Mouse (Mus musculus) heart, postnatal 0 days (tissue): Measurements from ENCODE around the gene Abi2. TPM values are rescaled to one million over a fixed set of nuclear protein-coding genes. Genes with fewer than 3 reads are reported as not detected.
A peak's percentile ranks its signal among the peaks of the same experiment; 100 is the strongest.
"Not testable (repeated sequence)": the region's sequence is repeated elsewhere in the genome, so short reads cannot be mapped to it uniquely, and the experiment has no call there.

Experiments
- ATAC-seq: fragments of 200-750 bp; cut with Nextera tagmentation; 2 replicates; pipeline ENCODE4 v1.8.0; 2017; ENCODE audit warnings: low read depth, moderate number of reproducible peaks, moderate library complexity; ENCODE audit not compliant: insufficient read depth
- DNase-seq: peaks from one replicate; pipeline ENCODE4 v3.0.0-alpha.2; 2016; ENCODE audit warnings: low spot score
- H3K27ac ChIP-seq: fragments of 300-500 bp; sonication (generic); 2 replicates; pipeline ENCODE4 v1.5.1; 2014; ENCODE audit warnings: low read depth, mild to moderate bottlenecking
- H3K27me3 ChIP-seq: fragments of 300-500 bp; sonication (generic); 2 replicates; pipeline ENCODE4 v1.6.1; 2014; ENCODE audit warnings: low read length, mixed read lengths; ENCODE audit not compliant: control insufficient read depth, insufficient read depth
- H3K36me3 ChIP-seq: fragments of 300-500 bp; sonication (generic); replicated peaks from 2 replicates; pipeline ENCODE4 v1.6.1; 2014; ENCODE audit warnings: low read length, mixed read lengths; ENCODE audit not compliant: control insufficient read depth, insufficient read depth
- H3K4me1 ChIP-seq: fragments of 300-500 bp; sonication (generic); 2 replicates; pipeline ENCODE4 v1.6.1; 2014; ENCODE audit warnings: antibody characterized with exemption; ENCODE audit not compliant: control insufficient read depth, insufficient read depth
- H3K4me2 ChIP-seq: fragments of 300-500 bp; sonication (generic); 2 replicates; pipeline ENCODE4 v1.6.1; 2014; ENCODE audit warnings: low read depth, mild to moderate bottlenecking, low read length, moderate library complexity
- H3K4me3 ChIP-seq: fragments of 300-500 bp; sonication (generic); 2 replicates; pipeline ENCODE4 v1.5.1; 2014; ENCODE audit warnings: low read depth, low read length
- H3K9ac ChIP-seq: fragments of 300-500 bp; sonication (generic); replicated peaks from 2 replicates; pipeline ENCODE4 v1.6.1; 2014; ENCODE audit warnings: low read depth, low read length, mixed read lengths
- H3K9me3 ChIP-seq: fragments of 300-500 bp; sonication (generic); replicated peaks from 2 replicates; pipeline ENCODE4 v1.6.1; 2016; ENCODE audit warnings: low read length; ENCODE audit not compliant: control insufficient read depth
- CTCF ChIP-seq: IDR thresholded peaks from 2 replicates; pipeline ENCODE4 v1.5.1; 2016; ENCODE audit warnings: antibody characterized with exemption, control low read depth, low read depth
- EP300 ChIP-seq: IDR thresholded peaks from 2 replicates; pipeline ENCODE4 v1.6.1; 2016; ENCODE audit warnings: antibody characterized with exemption, low read depth
- WGBS: fragments of 180-500 bp; shearing (Covaris S2); extraction: QIAGEN DNeasy Blood & Tissue Kit; methylation state at CpG from one replicate; pipeline ENCODE4 v1.1.7; 2014; 5-methylcytosine and 5-hydroxymethylcytosine counted together
- polyA plus RNA-seq: library from polyadenylated mRNA; unstranded; fragments of >200 nt; fragmentation: Nextera tagmentation; extraction: Ambion mirVana; gene quantifications from 2 replicates; pipeline ENCODE4 v1.2.1, GENCODE M21; 2015
- total RNA-seq: library from RNA; depleted of rRNA; stranded (reverse); fragments of >200 nt; gene quantifications from 2 replicates; pipeline ENCODE4 v1.2.3, GENCODE M21; 2014; ENCODE audit warnings: low replicate concordance

Abi2 gene
- total and polyA plus RNA-seq, 2 experiments from 2014 or later: 12.8 to 39.3 TPM

DNA sequence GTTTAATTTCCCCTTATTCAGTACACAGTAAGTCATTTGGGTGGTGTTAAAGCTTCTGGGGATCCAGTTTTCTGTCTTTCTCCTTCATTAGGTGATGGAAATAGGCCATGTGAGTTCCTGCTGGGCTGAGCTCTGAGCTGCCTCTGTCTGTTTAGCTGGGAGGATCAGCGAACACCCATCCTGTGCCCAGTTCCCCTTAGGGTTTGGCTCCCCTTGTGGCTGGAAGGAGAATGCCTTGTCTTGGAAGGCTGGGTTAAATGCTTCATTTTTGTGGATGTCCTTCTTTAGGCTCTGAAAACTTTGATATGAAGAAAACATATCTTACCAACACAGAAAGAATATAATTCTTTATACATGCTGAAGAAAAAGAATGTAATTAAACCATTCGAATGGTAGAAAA, 19.5 kb downstream of the Abi2 start:
- WGBS: 78% methylated on average over 2 of the region's 2 CpGs
- no peaks in the 10 kb centered on the region for H3K36me3 ChIP-seq
- H3K9ac ChIP-seq: no peak overlapping the region
- H3K4me3 ChIP-seq: no peak overlapping the region
- TF ChIP-seq CTCF: peak; percentile 68
- no peak for TF ChIP-seq EP300
- H3K27me3 ChIP-seq: no peaks in the 10 kb centered on the region
- H3K27ac ChIP-seq: no peak overlapping the region
- no peaks in the 10 kb centered on the region for H3K9me3 ChIP-seq
- DNase-seq (peak; percentile 14), ATAC-seq (no peak)
- no peak overlapping the region for H3K4me2 ChIP-seq
- no peaks in the 10 kb centered on the region for H3K4me1 ChIP-seq

DNA sequence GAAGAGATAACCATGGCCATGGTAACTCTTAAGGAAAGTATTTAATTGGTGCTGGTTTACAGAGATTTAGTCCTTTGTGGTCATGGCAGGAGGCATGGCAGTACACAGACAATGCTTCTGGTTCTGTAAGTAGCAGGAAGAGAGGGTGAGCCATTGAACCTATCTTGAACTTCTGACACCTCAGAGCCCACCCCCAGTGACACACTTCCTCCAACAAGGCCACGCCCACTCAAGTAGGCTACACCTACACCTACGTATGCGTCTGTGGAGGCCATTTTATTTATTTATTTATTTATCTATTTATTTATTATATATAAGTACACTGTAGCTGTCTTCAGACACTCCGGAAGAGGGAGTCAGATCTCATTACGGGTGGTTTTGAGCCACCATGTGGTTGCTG, 22.1 kb downstream of the Abi2 start:
- no peak for ATAC-seq
- DNase-seq: no peak
- no peaks in the 10 kb centered on the region for H3K27me3 ChIP-seq

DNA sequence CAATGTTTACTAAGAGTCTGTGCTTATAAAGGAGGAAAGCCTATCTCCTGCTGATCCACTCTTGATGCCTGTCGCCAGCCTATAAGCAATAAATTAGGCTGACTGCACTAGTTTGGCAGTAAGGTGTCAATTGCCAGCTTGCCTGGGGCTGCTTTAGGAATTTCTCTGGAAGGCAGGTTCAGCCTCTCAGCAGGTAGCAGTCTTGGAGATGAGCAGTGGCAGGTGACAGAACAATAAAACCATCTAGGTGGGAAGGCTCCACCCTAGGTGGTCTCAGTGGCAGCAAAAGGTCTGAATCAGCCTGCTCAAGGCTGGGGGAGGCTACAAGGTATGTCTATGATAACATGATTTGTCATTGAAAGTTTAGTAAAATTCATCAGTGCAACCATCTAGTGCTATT, 23.1 kb downstream of the Abi2 start:
- Histone ChIP-seq H3K27me3 (no peaks in the 10 kb centered on the region), H3K9ac (no peak overlapping the region), H3K4me2 (no peak overlapping the region), H3K36me3 (peaks cover 6% of the 10 kb centered on the region; the same call in 1 of the 2 replicates), H3K4me1 (no peaks in the 10 kb centered on the region), H3K4me3 (no peak overlapping the region), H3K9me3 (no peaks in the 10 kb centered on the region), H3K27ac (no peak overlapping the region)
- no peak for DNase-seq
- WGBS: 45% methylated on average over 1 of the region's 1 CpGs
- TF ChIP-seq EP300 (no peak), CTCF (no peak)
- ATAC-seq: no peak

More for the DNA sequence above, 22.1 kb downstream of the Abi2 start:
- TF ChIP-seq EP300: no peak
- no peak for TF ChIP-seq CTCF
- Histone ChIP-seq H3K4me2 (no peak overlapping the region), H3K27ac (no peak overlapping the region), H3K9ac (no peak overlapping the region), H3K4me3 (no peak overlapping the region), H3K36me3 (peaks cover 4% of the 10 kb centered on the region; the same call in 1 of the 2 replicates), H3K4me1 (no peaks in the 10 kb centered on the region), H3K9me3 (no peaks in the 10 kb centered on the region)
- 89% methylated on average over 5 of the region's 5 CpGs for WGBS

DNA sequence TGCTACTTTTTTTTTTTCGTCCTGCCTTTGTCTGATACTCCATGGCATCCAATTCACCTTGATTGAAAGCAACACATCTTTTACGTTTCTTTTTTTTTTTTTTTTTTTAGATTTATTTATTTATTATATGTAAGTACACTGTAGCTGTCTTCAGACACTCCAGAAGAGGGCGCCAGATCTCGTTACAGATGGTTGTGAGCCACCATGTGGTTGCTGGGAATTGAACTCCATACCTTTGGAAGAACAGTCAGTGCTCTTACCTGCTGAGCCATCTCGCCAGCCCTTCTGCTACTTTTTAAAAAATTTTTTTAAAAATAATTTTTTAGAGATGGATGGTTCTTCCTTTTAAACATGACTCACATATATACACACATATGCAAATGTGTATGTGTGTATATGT, 32.0 kb downstream of the Abi2 start:
- not testable (repeated sequence) for H3K4me3 ChIP-seq, H3K4me1 ChIP-seq, H3K4me2 ChIP-seq, ATAC-seq, H3K27ac ChIP-seq, DNase-seq, H3K36me3 ChIP-seq, H3K9me3 ChIP-seq, H3K27me3 ChIP-seq, H3K9ac ChIP-seq
- WGBS: 86% methylated on average over 5 of the region's 5 CpGs

DNA sequence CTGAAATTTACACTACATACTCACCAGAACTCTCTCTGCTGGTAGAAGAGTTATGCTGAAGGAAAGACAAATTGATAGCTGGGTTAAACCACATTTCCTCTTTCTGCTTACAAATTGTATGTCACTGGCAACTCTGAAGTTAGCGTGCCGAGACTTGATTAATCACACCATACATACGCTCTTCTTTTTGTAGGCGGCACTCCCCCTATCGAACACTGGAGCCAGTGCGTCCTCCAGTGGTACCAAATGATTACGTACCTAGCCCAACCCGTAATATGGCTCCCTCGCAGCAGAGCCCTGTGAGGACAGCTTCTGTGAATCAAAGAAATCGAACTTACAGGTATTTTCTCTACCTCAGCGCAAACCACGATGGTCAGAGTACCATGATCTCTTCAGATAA, 37.6 kb downstream of the Abi2 start:
- H3K4me2 ChIP-seq: no peak overlapping the region
- DNase-seq (no peak), ATAC-seq (no peak)
- 81% methylated on average over 12 of the region's 12 CpGs for WGBS
- H3K9me3 ChIP-seq: no peaks in the 10 kb centered on the region
- H3K4me1 ChIP-seq: no peaks in the 10 kb centered on the region
- H3K27me3 ChIP-seq: no peaks in the 10 kb centered on the region
- TF ChIP-seq EP300: no peak
- no peak for TF ChIP-seq CTCF
- H3K4me3 ChIP-seq: no peak overlapping the region
- no peak overlapping the region for H3K9ac ChIP-seq
- no peak overlapping the region for H3K27ac ChIP-seq
- H3K36me3 ChIP-seq: peaks cover 24% of the 10 kb centered on the region

DNA sequence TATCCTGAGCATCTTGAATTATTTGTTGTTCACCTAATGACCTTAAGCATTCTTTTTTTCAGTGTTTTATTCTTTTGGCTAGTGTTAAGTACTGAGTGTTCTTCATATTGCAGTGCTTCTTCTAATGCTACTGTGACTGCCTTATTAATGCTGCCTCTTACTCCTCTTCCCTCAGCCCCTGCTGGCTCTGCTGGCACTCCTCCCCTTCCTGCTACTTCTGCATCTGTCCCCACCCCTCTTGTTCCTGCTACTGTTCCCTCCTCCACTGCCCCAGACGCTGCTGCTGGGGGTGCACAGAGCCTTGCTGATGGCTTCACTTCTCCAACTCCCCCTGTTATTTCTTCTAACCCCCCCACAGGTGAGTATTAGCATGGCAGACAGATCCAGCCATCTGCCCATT, 40.5 kb downstream of the Abi2 start:
- no peak overlapping the region for H3K9ac ChIP-seq
- ATAC-seq (no peak), DNase-seq (no peak)
- H3K4me2 ChIP-seq: no peak overlapping the region
- H3K9me3 ChIP-seq: no peaks in the 10 kb centered on the region
- no peaks in the 10 kb centered on the region for H3K4me1 ChIP-seq
- H3K36me3 ChIP-seq: peaks cover 31% of the 10 kb centered on the region
- TF ChIP-seq CTCF: no peak
- TF ChIP-seq EP300: no peak
- H3K4me3 ChIP-seq: no peak overlapping the region
- 26% methylated on average over 1 of the region's 1 CpGs for WGBS
- H3K27ac ChIP-seq: no peak overlapping the region
- no peaks in the 10 kb centered on the region for H3K27me3 ChIP-seq
